Mouse (Mus musculus) heart, embryonic 14.5 days (tissue): ENCODE results near the gene Sfxn3. TPM values are rescaled to one million over a fixed set of nuclear protein-coding genes. Genes with fewer than 3 reads are reported as not detected.

Source experiments
- ATAC-seq: fragments of 200-750 bp; cut with Nextera tagmentation; 2 replicates; pipeline ENCODE4 v1.8.0; 2017; ENCODE audit warnings: low read depth, moderate TSS enrichment; ENCODE audit not compliant: insufficient number of reproducible peaks, insufficient read depth, low FRiP score
- H3K27ac ChIP-seq, 2 experiments: fragments of 200-500 bp in 1 of 2; fragments of 300-500 bp in 1 of 2; sonication (generic) in 1 of 2; replicated peaks in 1 of 2; 2 replicates each; pipeline ENCODE4 v1.5.1; 2012 to 2014; ENCODE audit warnings: low read depth in 2 of 2, low read length in 2 of 2, control low read depth in 1 of 2, mild to moderate bottlenecking in 1 of 2, mixed read lengths in 1 of 2; ENCODE audit not compliant: control insufficient read depth in 1 of 2, insufficient read depth in 1 of 2
- H3K27me3 ChIP-seq: fragments of 300-500 bp; sonication (generic); 2 replicates; pipeline ENCODE4 v1.6.1; 2014; ENCODE audit warnings: mild to moderate bottlenecking, low read length, control low read depth; ENCODE audit not compliant: control insufficient read depth, insufficient read depth
- H3K36me3 ChIP-seq: fragments of 300-500 bp; sonication (generic); 2 replicates; pipeline ENCODE4 v1.6.1; 2014; ENCODE audit warnings: mild to moderate bottlenecking, control low read depth, low read length, mixed read lengths; ENCODE audit not compliant: control insufficient read depth, insufficient read depth
- H3K4me1 ChIP-seq, 2 experiments: fragments of 200-500 bp in 1 of 2; fragments of 300-500 bp in 1 of 2; sonication (generic) in 1 of 2; 2 replicates each; pipeline ENCODE4 v1.6.1; 2012 to 2014; ENCODE audit warnings: low read length in 2 of 2, control low read depth in 1 of 2, mixed read lengths in 1 of 2; ENCODE audit not compliant: control insufficient read depth in 2 of 2, insufficient read depth in 2 of 2
- H3K4me2 ChIP-seq: fragments of 300-500 bp; sonication (generic); 2 replicates; pipeline ENCODE4 v1.6.1; 2014; ENCODE audit warnings: mild to moderate bottlenecking, low read length
- H3K4me3 ChIP-seq, 2 experiments: fragments of 200-500 bp in 1 of 2; fragments of 300-500 bp in 1 of 2; sonication (generic) in 1 of 2; 2 replicates each; pipeline ENCODE4 v1.5.1; 2012 to 2014; ENCODE audit warnings: low read length in 2 of 2, mild to moderate bottlenecking in 2 of 2, control low read depth in 1 of 2, low read depth in 1 of 2, moderate library complexity in 1 of 2; ENCODE audit not compliant: control insufficient read depth in 1 of 2, insufficient read depth in 1 of 2
- H3K9ac ChIP-seq: fragments of 300-500 bp; sonication (generic); 2 replicates; pipeline ENCODE4 v1.6.1; 2014; ENCODE audit warnings: mild to moderate bottlenecking, low read length
- H3K9me3 ChIP-seq: fragments of 300-500 bp; sonication (generic); 2 replicates; pipeline ENCODE4 v1.6.1; 2016; ENCODE audit warnings: low read length, control low read depth; ENCODE audit not compliant: control insufficient read depth
- WGBS: fragments of 180-500 bp; shearing (Covaris S2); extraction: QIAGEN DNeasy Blood & Tissue Kit; methylation state at CpG from one replicate; pipeline ENCODE4 v1.1.7; 2014; 5-methylcytosine and 5-hydroxymethylcytosine counted together
- polyA plus RNA-seq: library from polyadenylated mRNA; unstranded; fragments of >200 nt; fragmentation: Nextera tagmentation; extraction: Ambion mirVana; gene quantifications from 2 replicates; pipeline ENCODE4 v1.2.1, GENCODE M21; 2014

The Sfxn3 gene
- polyA plus RNA-seq, 1 experiment from 2014 or later = 18.2 TPM

- H3K27ac ChIP-seq = peak overlapping the region; percentile 1 to 96; a peak in 2 of 4 replicates
- H3K27me3 ChIP-seq = peaks cover 41% of the 10 kb centered on the region
- peak; percentile 22 for ATAC-seq
- no peaks in the 10 kb centered on the region for H3K36me3 ChIP-seq
- H3K4me2 ChIP-seq = peak overlapping the region; percentile 90
- H3K4me3 ChIP-seq = peak overlapping the region; percentile 67 to 88
- peak overlapping the region; percentile 87 for H3K9ac ChIP-seq
- WGBS = 2% methylated on average over 32 of the region's 32 CpGs
- H3K4me1 ChIP-seq = peaks cover 18 to 47% of the 10 kb centered on the region in 2 experiments
- H3K9me3 ChIP-seq = no peaks in the 10 kb centered on the region
Measured at GRCm38 (mm10) chr19:45075323-45076035, 28.2 kb downstream of the Sfxn3 start.

GRCm38 (mm10) chr19:45076036-45076575, 28.8 kb downstream of the Sfxn3 start:
- Histone ChIP-seq H3K9me3 (no peaks in the 10 kb centered on the region), H3K4me2 (peak overlapping the region; percentile 90), H3K27ac (peak overlapping the region in 1 of 2 experiments; percentile 96; a peak in 2 of 4 replicates), H3K4me1 (peaks cover 23 to 53% of the 10 kb centered on the region in 2 experiments), H3K27me3 (peaks cover 48% of the 10 kb centered on the region), H3K4me3 (peak overlapping the region; percentile 67 to 88), H3K36me3 (no peaks in the 10 kb centered on the region), H3K9ac (peak overlapping the region; percentile 87; the same call in 1 of the 2 replicates)
- WGBS = 18% methylated on average over 17 of the region's 17 CpGs
- ATAC-seq = no peak

- Histone ChIP-seq H3K4me1 (peaks cover 24 to 55% of the 10 kb centered on the region in 2 experiments), H3K4me2 (peak overlapping the region; percentile 90), H3K9me3 (no peaks in the 10 kb centered on the region), H3K27ac (no peak overlapping the region), H3K27me3 (peaks cover 51% of the 10 kb centered on the region), H3K9ac (peak overlapping the region; percentile 69), H3K36me3 (no peaks in the 10 kb centered on the region), H3K4me3 (peak overlapping the region; percentile 38 to 67)
- WGBS = 1% methylated on average over 58 of the region's 62 CpGs
- no peak for ATAC-seq
Measured at GRCm38 (mm10) chr19:45076586-45077510, 29.5 kb downstream of the Sfxn3 start.

- Histone ChIP-seq H3K9ac (no peak overlapping the region), H3K4me2 (peak overlapping the region; percentile 90), H3K4me3 (0 out of 4 replicates have a peak overlapping the region, but pooled peaks of 1 of the 2 experiments have one; percentile 67), H3K9me3 (no peaks in the 10 kb centered on the region), H3K4me1 (peaks cover 24 to 55% of the 10 kb centered on the region in 2 experiments), H3K27me3 (peaks cover 58% of the 10 kb centered on the region), H3K36me3 (no peaks in the 10 kb centered on the region), H3K27ac (no peak overlapping the region)
- ATAC-seq = no peak
- 11% methylated on average over 20 of the region's 20 CpGs for WGBS
Measured at GRCm38 (mm10) chr19:45077742-45078645, 30.7 kb downstream of the Sfxn3 start.

- H3K27ac ChIP-seq = peak overlapping the region; percentile 45 to 51; a peak in 3 of 4 replicates
- no peaks in the 10 kb centered on the region for H3K36me3 ChIP-seq
- 8% methylated on average over 17 of the region's 17 CpGs for whole genome bisulfite sequencing
- no peaks in the 10 kb centered on the region for H3K9me3 ChIP-seq
- peaks cover 27 to 54% of the 10 kb centered on the region in 2 experiments for H3K4me1 ChIP-seq
- H3K27me3 ChIP-seq = peaks cover 65% of the 10 kb centered on the region
- H3K4me2 ChIP-seq = peak overlapping the region; percentile 69
- H3K4me3 ChIP-seq = peak overlapping the region; percentile 36 to 41
- no peak for ATAC-seq
- peak overlapping the region; percentile 64; the same call in 1 of the 2 replicates for H3K9ac ChIP-seq
Measured at GRCm38 (mm10) chr19:45078971-45079764, 31.9 kb downstream of the Sfxn3 start.

GRCm38 (mm10) chr19:45079769-45080515, 32.6 kb downstream of the Sfxn3 start:
- H3K4me3 ChIP-seq = peak overlapping the region; percentile 36 to 41
- H3K4me2 ChIP-seq = peak overlapping the region; percentile 69
- no peaks in the 10 kb centered on the region for H3K36me3 ChIP-seq
- H3K4me1 ChIP-seq = peaks cover 28 to 55% of the 10 kb centered on the region in 2 experiments
- peak overlapping the region; percentile 45 to 51 for H3K27ac ChIP-seq
- peak overlapping the region; percentile 64 for H3K9ac ChIP-seq
- peaks cover 69% of the 10 kb centered on the region for H3K27me3 ChIP-seq
- no peaks in the 10 kb centered on the region for H3K9me3 ChIP-seq
- WGBS = 2% methylated on average over 45 of the region's 45 CpGs
- ATAC-seq = peak; percentile 24
